Mouse (Mus musculus): ENCODE results near the gene Iqschfp. TPM values are rescaled to one million over a fixed set of nuclear protein-coding genes. Genes with fewer than 3 reads are reported as not detected.
A peak's percentile ranks its signal among the peaks of the same experiment; 100 is the strongest.

Gene Iqschfp
- polyA plus RNA-seq, 1 experiment from 2014 or later = 4.7 TPM

GRCm38 (mm10) chr3:68202162-68202902 lies 310.3 kb downstream of the Iqschfp start:
- Histone ChIP-seq H3K27me3 (ENCODE audit: control insufficient read depth, insufficient read depth, low read length) (no peaks in the 10 kb centered on the region), H3K36me3 (ENCODE audit: control insufficient read depth, insufficient read depth, low read length) (no peaks in the 10 kb centered on the region), H3K4me2 (ENCODE audit: low read depth, low read length) (no peak overlapping the region), H3K4me1 (ENCODE audit: control insufficient read depth, insufficient read depth, low read length) (no peaks in the 10 kb centered on the region), H3K4me3 (ENCODE audit: low read depth, low read length) (no peak overlapping the region), H3K9me3 (ENCODE audit: control insufficient read depth, low read length) (no peaks in the 10 kb centered on the region), H3K27ac (ENCODE audit: low read depth, low read length) (no peak overlapping the region), H3K9ac (replicated peaks; ENCODE audit: low read depth, low read length) (no peak overlapping the region)
- ATAC-seq (ENCODE audit: low read depth) = no peak
- WGBS = 22% methylated on average over 4 of the region's 4 CpGs

- no peak overlapping the region for H3K4me2 ChIP-seq (ENCODE audit: low read depth, low read length)
- no peak overlapping the region for H3K4me3 ChIP-seq (ENCODE audit: low read depth, low read length)
- no peaks in the 10 kb centered on the region for H3K27me3 ChIP-seq (ENCODE audit: control insufficient read depth, insufficient read depth, low read length)
- ATAC-seq (ENCODE audit: low read depth) = no peak
- 45% methylated on average over 4 of the region's 4 CpGs for WGBS
- H3K4me1 ChIP-seq (ENCODE audit: control insufficient read depth, insufficient read depth, low read length) = no peaks in the 10 kb centered on the region
- no peaks in the 10 kb centered on the region for H3K9me3 ChIP-seq (ENCODE audit: control insufficient read depth, low read length)
- H3K36me3 ChIP-seq (ENCODE audit: control insufficient read depth, insufficient read depth, low read length) = no peaks in the 10 kb centered on the region
- H3K27ac ChIP-seq (ENCODE audit: low read depth, low read length) = no peak overlapping the region
- no peak overlapping the region for H3K9ac ChIP-seq (replicated peaks; ENCODE audit: low read depth, low read length)
These were observed 312.0 kb downstream of the Iqschfp start for GRCm38 (mm10) chr3:68203934-68204467.

GRCm38 (mm10) chr3:68210422-68210821 lies 318.4 kb downstream of the Iqschfp start:
- Histone ChIP-seq H3K4me2 (ENCODE audit: low read depth, low read length) (no peak overlapping the region), H3K9me3 (ENCODE audit: control insufficient read depth, low read length) (no peaks in the 10 kb centered on the region), H3K4me3 (ENCODE audit: low read depth, low read length) (no peak overlapping the region), H3K27me3 (ENCODE audit: control insufficient read depth, insufficient read depth, low read length) (no peaks in the 10 kb centered on the region), H3K36me3 (ENCODE audit: control insufficient read depth, insufficient read depth, low read length) (no peaks in the 10 kb centered on the region), H3K4me1 (ENCODE audit: control insufficient read depth, insufficient read depth, low read length) (no peaks in the 10 kb centered on the region), H3K27ac (ENCODE audit: low read depth, low read length) (no peak overlapping the region), H3K9ac (replicated peaks; ENCODE audit: low read depth, low read length) (no peak overlapping the region)
- WGBS = 80% methylated on average over 4 of the region's 4 CpGs
- ATAC-seq (ENCODE audit: low read depth) = no peak

- Histone ChIP-seq H3K9ac (replicated peaks; ENCODE audit: low read depth, low read length) (no peak overlapping the region), H3K4me3 (ENCODE audit: low read depth, low read length) (no peak overlapping the region), H3K27ac (ENCODE audit: low read depth, low read length) (no peak overlapping the region), H3K4me2 (ENCODE audit: low read depth, low read length) (no peak overlapping the region), H3K36me3 (ENCODE audit: control insufficient read depth, insufficient read depth, low read length) (no peaks in the 10 kb centered on the region), H3K9me3 (ENCODE audit: control insufficient read depth, low read length) (no peaks in the 10 kb centered on the region), H3K4me1 (ENCODE audit: control insufficient read depth, insufficient read depth, low read length) (no peaks in the 10 kb centered on the region), H3K27me3 (ENCODE audit: control insufficient read depth, insufficient read depth, low read length) (no peaks in the 10 kb centered on the region)
- ATAC-seq (ENCODE audit: low read depth) = no peak
- WGBS = 94% methylated on average over 3 of the region's 3 CpGs
These were observed 329.4 kb downstream of the Iqschfp start for GRCm38 (mm10) chr3:68221452-68221851.

- Histone ChIP-seq H3K27me3 (ENCODE audit: control insufficient read depth, insufficient read depth, low read length) (no peaks in the 10 kb centered on the region), H3K27ac (ENCODE audit: low read depth, low read length) (no peak overlapping the region), H3K36me3 (ENCODE audit: control insufficient read depth, insufficient read depth, low read length) (no peaks in the 10 kb centered on the region), H3K4me3 (ENCODE audit: low read depth, low read length) (no peak overlapping the region), H3K9ac (replicated peaks; ENCODE audit: low read depth, low read length) (no peak overlapping the region), H3K4me1 (ENCODE audit: control insufficient read depth, insufficient read depth, low read length) (no peaks in the 10 kb centered on the region), H3K9me3 (ENCODE audit: control insufficient read depth, low read length) (no peaks in the 10 kb centered on the region), H3K4me2 (ENCODE audit: low read depth, low read length) (no peak overlapping the region)
- 91% methylated on average over 2 of the region's 2 CpGs for WGBS
- no peak for ATAC-seq (ENCODE audit: low read depth)
These were observed 347.9 kb downstream of the Iqschfp start for GRCm38 (mm10) chr3:68239887-68240286.

- Histone ChIP-seq H3K36me3 (ENCODE audit: control insufficient read depth, insufficient read depth, low read length) (no peaks in the 10 kb centered on the region), H3K27me3 (ENCODE audit: control insufficient read depth, insufficient read depth, low read length) (no peaks in the 10 kb centered on the region), H3K9me3 (ENCODE audit: control insufficient read depth, low read length) (no peaks in the 10 kb centered on the region), H3K9ac (replicated peaks; ENCODE audit: low read depth, low read length) (no peak overlapping the region), H3K27ac (ENCODE audit: low read depth, low read length) (no peak overlapping the region), H3K4me3 (ENCODE audit: low read depth, low read length) (no peak overlapping the region), H3K4me1 (ENCODE audit: control insufficient read depth, insufficient read depth, low read length) (0 out of 2 replicates have a peak, but pooled peaks cover 3% of the 10 kb centered on the region), H3K4me2 (ENCODE audit: low read depth, low read length) (no peak overlapping the region)
- ATAC-seq (ENCODE audit: low read depth) = no peak
- WGBS = 74% methylated on average over 3 of the region's 3 CpGs
These were observed 351.2 kb downstream of the Iqschfp start for GRCm38 (mm10) chr3:68243239-68243638.

- H3K9me3 ChIP-seq (ENCODE audit: control insufficient read depth, low read length) = no peaks in the 10 kb centered on the region
- 0 out of 2 replicates have a peak, but pooled peaks cover 3% of the 10 kb centered on the region for H3K4me1 ChIP-seq (ENCODE audit: control insufficient read depth, insufficient read depth, low read length)
- WGBS = 52% methylated on average over 4 of the region's 4 CpGs
- no peak overlapping the region for H3K4me3 ChIP-seq (ENCODE audit: low read depth, low read length)
- H3K4me2 ChIP-seq (ENCODE audit: low read depth, low read length) = no peak overlapping the region
- no peaks in the 10 kb centered on the region for H3K27me3 ChIP-seq (ENCODE audit: control insufficient read depth, insufficient read depth, low read length)
- peak; percentile 31; the same call in 1 of the 2 replicates for ATAC-seq (ENCODE audit: low read depth)
- H3K27ac ChIP-seq (ENCODE audit: low read depth, low read length) = no peak overlapping the region
- no peaks in the 10 kb centered on the region for H3K36me3 ChIP-seq (ENCODE audit: control insufficient read depth, insufficient read depth, low read length)
- no peak overlapping the region for H3K9ac ChIP-seq (replicated peaks; ENCODE audit: low read depth, low read length)
These were observed 354.1 kb downstream of the Iqschfp start for GRCm38 (mm10) chr3:68246154-68246553.

- Histone ChIP-seq H3K4me3 (ENCODE audit: low read depth, low read length) (no peak overlapping the region), H3K27me3 (ENCODE audit: control insufficient read depth, insufficient read depth, low read length) (no peaks in the 10 kb centered on the region), H3K9ac (replicated peaks; ENCODE audit: low read depth, low read length) (no peak overlapping the region), H3K36me3 (ENCODE audit: control insufficient read depth, insufficient read depth, low read length) (no peaks in the 10 kb centered on the region), H3K27ac (ENCODE audit: low read depth, low read length) (no peak overlapping the region), H3K4me1 (ENCODE audit: control insufficient read depth, insufficient read depth, low read length) (0 out of 2 replicates have a peak, but pooled peaks cover 3% of the 10 kb centered on the region), H3K9me3 (ENCODE audit: control insufficient read depth, low read length) (no peaks in the 10 kb centered on the region), H3K4me2 (ENCODE audit: low read depth, low read length) (no peak overlapping the region)
- ATAC-seq (ENCODE audit: low read depth) = no peak
- 78% methylated on average over 2 of the region's 2 CpGs for WGBS
These were observed 358.6 kb downstream of the Iqschfp start for GRCm38 (mm10) chr3:68250589-68250988.

GRCm38 (mm10) chr3:68252335-68252734 lies 360.3 kb downstream of the Iqschfp start:
- H3K4me3 ChIP-seq (ENCODE audit: low read depth, low read length) = no peak overlapping the region
- H3K9ac ChIP-seq (replicated peaks; ENCODE audit: low read depth, low read length) = no peak overlapping the region
- H3K4me2 ChIP-seq (ENCODE audit: low read depth, low read length) = no peak overlapping the region
- ATAC-seq (ENCODE audit: low read depth) = no peak
- no peaks in the 10 kb centered on the region for H3K36me3 ChIP-seq (ENCODE audit: control insufficient read depth, insufficient read depth, low read length)
- H3K9me3 ChIP-seq (ENCODE audit: control insufficient read depth, low read length) = no peaks in the 10 kb centered on the region
- no peak overlapping the region for H3K27ac ChIP-seq (ENCODE audit: low read depth, low read length)
- WGBS = 58% methylated on average over 1 of the region's 1 CpGs
- H3K27me3 ChIP-seq (ENCODE audit: control insufficient read depth, insufficient read depth, low read length) = no peaks in the 10 kb centered on the region
- no peaks in the 10 kb centered on the region for H3K4me1 ChIP-seq (ENCODE audit: control insufficient read depth, insufficient read depth, low read length)

All from neural tube, embryonic 14.5 days (tissue).